Mouse (Mus musculus): Measurements from ENCODE around the gene Fmo3.

The Fmo3 gene

GRCm38 (mm10) chr1:162930631-162931030 lies 53.7 kb downstream of the Fmo3 start:
- DNase-seq (ENCODE audit: low spot score), result no peak

- no peak for DNase-seq (ENCODE audit: low spot score)
Observed at GRCm38 (mm10) chr1:162929146-162929545, 55.2 kb downstream of the Fmo3 start.

- no peak for DNase-seq (ENCODE audit: low spot score)
Observed at GRCm38 (mm10) chr1:162925121-162925520, 59.2 kb downstream of the Fmo3 start.

- DNase-seq (ENCODE audit: low spot score), result no peak
Observed at GRCm38 (mm10) chr1:162916661-162917060, 67.7 kb downstream of the Fmo3 start.

- no peak for DNase-seq (ENCODE audit: low spot score)
Observed at GRCm38 (mm10) chr1:162914932-162915556, 69.3 kb downstream of the Fmo3 start.

- DNase-seq (ENCODE audit: low spot score), result no peak
Observed at GRCm38 (mm10) chr1:162912085-162912484, 72.2 kb downstream of the Fmo3 start.
